Mouse (Mus musculus) left cerebral cortex, postnatal 14 days (tissue): ENCODE measurements around the gene Gm21083. TPM values are rescaled to one million over a fixed set of nuclear protein-coding genes. Genes with fewer than 3 reads are reported as not detected.
A peak's percentile ranks its signal among the peaks of the same experiment; 100 is the strongest.
"Not testable (repeated sequence)": the region's sequence is repeated elsewhere in the genome, so short reads cannot be mapped to it uniquely, and the experiment has no call there.

Source experiments
- DNase-seq, 2 experiments: peaks; one replicate each; pipeline ENCODE4 v3.0.0; 2021 to 2022; ENCODE audit warnings: low spot score in 2 of 2, mixed read lengths in 1 of 2
- intact Hi-C: fragments of 180-260 bp; cut with DNase I; formaldehyde crosslinking; loops from one replicate; pipeline ENCODE4 v1.15.1; 2025
- long read RNA-seq, 2 experiments: library from polyadenylated mRNA; stranded (forward); transcript quantifications; one replicate each; pipeline ENCODE4 v2.0.0; 2021
- total RNA-seq, 2 experiments: library from RNA; stranded (reverse); gene quantifications; 2 replicates each; pipeline ENCODE4 v1.2.3; 2021

The Gm21083 gene
- not detected for total RNA-seq
- long read RNA-seq, experiment 1, result 0 reads
- long read RNA-seq, experiment 2, result 0 reads

GRCm38 (mm10) chr5:15577033-15577432 is at the start of gene Gm21083:
Gene Gm21083 (plus strand): TSS chr5:15577333.
- DNase-seq, intact Hi-C loops: not testable (repeated sequence)

GRCm38 (mm10) chr5:15529122-15529521 is 48.0 kb upstream of the Gm21083 start, which contains the start of gene Gm21190:
Gene Gm21190 (minus strand): TSS chr5:15529222.
- DNase-seq, intact Hi-C loops: not testable (repeated sequence)

GRCm38 (mm10) chr5:15548642-15549041 is 28.5 kb upstream of the Gm21083 start:
- intact Hi-C loops, DNase-seq: not testable (repeated sequence)

DNA sequence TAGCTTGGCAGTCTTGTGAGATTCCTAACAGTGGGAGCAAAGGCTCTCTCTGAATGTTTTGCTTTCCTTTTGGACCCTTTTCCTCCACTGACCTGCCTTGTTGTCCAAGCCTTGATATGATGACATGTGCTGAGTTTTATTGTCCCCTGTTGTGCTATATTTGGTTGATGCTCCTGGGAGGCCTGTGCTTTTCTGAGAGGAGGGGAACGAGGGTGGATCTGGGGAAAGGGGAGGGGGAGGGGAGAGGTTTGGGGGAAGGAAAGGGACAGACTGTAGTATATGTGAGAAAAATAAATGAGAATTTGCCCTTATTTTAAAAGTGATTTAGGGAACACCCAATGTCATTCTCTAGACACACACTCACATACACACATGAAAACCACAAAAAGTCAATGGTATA is 28.0 kb upstream of the Gm21083 start:
- DNase-seq, intact Hi-C loops: not testable (repeated sequence)

GRCm38 (mm10) chr5:15549606-15550005 is 27.5 kb upstream of the Gm21083 start:
- intact Hi-C loops, result not testable (repeated sequence)
- peak in 1 of 2 experiments; percentile 6 for DNase-seq

- intact Hi-C loops, result not testable (repeated sequence)
Observed at GRCm38 (mm10) chr5:15558654-15559053, 18.5 kb upstream of the Gm21083 start.

DNA sequence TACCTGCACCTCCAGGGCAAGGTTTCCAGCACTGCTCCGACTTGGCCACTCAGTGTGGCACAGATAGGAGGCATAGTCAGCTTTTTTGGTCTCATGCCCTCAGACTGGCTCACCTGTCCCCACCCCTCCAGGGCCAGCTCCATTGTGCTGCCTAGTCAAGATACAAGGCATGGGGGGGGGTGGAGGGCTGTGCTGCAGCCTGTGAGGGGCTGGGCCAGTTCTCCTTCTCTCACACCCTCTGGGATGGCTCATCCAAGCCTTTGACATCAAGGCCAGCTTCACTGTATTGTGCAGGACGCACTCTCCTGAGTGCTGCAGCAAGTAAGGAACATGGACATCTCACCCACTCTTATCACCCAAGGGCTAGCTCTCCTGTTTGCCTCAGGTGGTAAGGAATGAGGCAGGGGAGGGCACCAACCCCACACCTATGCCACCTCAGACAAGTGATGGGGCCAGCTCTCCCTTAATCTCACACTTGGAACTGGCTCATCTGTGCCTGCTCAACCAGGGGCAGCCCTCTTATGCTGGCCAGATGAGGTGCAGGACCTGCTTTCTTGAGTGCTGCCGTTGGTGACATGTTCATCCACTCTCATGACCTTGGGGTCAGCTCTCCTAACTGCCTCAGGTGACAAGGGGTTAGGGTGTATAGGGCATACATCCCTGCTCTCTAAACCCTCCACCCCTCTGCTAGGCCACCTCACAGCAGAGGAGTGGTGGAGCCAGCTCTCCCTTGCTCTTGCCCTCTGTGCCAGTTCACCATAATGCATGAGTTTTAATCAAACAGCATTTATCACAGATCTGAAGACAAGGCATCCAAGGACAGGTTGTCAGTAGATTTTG is 15.5 kb upstream of the Gm21083 start:
- DNase-seq, intact Hi-C loops: not testable (repeated sequence)

More at GRCm38 (mm10) chr5:15558654-15559053, 18.5 kb upstream of the Gm21083 start:
- not testable (repeated sequence) for DNase-seq

DNA sequence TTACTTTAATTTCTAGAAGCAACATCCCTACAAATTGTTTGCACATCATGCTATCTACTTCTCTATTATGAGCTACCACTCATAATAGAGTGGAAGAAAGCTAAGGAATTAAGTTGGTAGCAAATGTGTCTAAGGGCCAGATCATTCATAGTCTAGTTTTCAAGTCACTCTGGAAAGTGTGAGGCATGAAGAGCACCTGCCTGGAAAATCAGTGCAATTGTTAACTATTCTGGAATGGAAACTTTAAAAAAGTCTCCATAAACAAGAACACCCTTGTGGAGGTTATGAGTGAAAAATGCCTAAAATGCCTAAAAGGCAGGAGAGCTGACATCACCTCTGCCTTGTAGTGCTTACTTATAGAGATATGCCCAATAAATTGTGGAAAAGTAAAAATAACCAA is 3.4 kb upstream of the Gm21083 start:
- intact Hi-C loops, DNase-seq: not testable (repeated sequence)

DNA sequence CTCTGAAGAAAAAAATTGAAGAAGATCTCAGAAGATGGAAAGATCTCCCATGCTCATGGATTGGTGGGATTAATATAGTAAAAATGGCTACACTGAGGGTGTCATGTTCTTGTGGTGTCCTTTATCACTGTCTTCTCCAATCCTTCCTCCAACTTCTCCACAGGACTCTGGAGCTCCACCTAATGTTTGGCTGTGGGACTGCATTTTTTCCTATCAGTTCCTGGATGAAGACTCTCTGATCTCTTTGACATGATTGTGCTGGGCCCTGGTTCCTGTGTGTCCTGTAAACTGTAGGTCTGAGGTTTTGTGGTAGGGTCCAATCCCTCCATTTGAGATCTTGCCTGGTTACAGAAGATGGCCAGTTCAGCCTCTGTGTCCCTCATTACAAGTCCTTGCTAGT is 9.2 kb downstream of the Gm21083 start:
- intact Hi-C loops, DNase-seq: not testable (repeated sequence)

- DNase-seq, result peak; percentile 18 to 24
- intact Hi-C loops, result not testable (repeated sequence)
Observed at GRCm38 (mm10) chr5:15588291-15588690, 11.2 kb downstream of the Gm21083 start.

DNA sequence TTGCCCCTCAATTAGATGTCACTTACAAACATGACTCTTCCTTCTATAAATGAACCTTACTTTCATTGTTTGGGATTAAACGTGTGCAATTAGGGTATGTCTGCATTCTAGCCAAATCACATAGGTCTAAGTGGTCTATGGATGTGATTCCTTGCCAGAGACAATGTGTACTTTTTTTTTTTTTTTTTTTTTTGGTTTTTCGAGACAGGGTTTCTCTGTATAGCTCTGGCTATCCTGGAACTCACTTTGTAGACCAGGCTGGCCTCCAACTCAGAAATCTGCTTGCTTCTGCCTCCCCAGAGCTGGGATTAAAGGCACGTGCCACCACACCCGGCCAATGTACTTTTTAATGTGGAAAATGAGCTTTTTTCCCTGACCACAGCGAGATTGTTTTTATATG is 13.5 kb downstream of the Gm21083 start:
- DNase-seq, intact Hi-C loops: not testable (repeated sequence)

DNA sequence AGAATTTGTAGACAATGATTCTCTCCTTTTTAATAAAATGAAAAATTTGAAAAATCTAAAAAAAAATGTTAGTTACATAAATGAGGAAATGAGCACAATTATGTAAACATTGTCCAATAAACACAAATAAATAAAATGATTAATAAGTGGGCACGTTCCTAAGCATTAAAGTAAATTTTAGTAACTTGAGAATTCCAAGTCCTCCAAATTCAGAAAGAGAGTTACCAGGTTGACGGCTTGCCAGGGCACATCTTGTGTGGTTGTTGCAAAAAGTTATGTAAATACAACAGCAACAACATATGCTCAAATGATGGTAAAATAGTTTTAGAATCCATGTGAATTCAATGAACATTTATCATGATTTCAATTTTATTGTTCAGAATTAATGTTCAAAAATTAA is 14.4 kb downstream of the Gm21083 start:
- DNase-seq, intact Hi-C loops: not testable (repeated sequence)

DNA sequence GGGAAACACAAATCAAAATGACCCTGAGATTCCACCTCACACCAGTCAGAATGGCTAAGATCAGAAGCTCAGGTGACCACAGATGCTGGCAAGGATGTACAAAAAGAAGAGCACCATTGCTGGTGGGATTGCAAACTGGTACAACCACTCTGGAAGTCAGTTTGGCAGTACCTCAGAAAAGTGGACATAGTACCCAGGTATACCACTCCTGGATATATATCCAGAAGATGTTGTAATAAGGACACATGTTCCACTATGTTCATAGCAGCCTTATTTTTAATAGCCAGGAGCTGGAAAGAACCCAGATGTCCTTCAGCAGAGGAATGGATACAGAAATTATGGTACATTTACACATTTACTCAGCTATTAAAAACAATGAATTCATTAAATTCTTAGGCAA is 21.7 kb downstream of the Gm21083 start:
- DNase-seq, intact Hi-C loops: not testable (repeated sequence)

DNA sequence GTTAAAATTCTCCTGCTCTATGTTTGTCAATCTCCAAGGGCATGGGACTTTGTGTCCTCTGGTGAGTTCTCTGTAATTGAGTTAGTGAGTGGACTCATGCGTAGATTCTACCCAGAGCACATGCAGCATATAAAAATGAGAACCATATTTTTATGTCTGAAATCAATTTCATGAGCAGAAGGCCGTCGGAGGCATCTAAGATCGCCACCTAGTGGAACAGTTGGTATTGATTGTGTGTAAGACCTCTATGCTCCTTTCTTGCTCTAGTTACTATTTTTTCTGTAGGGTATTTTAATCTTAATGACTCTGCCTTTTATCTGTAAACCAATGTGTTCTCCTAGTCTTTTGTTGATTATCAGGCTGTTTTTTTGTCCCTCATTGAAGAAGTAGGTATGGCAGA is 23.2 kb downstream of the Gm21083 start:
- peak in 1 of 2 experiments; percentile 31 for DNase-seq
- intact Hi-C loops, result not testable (repeated sequence)

DNA sequence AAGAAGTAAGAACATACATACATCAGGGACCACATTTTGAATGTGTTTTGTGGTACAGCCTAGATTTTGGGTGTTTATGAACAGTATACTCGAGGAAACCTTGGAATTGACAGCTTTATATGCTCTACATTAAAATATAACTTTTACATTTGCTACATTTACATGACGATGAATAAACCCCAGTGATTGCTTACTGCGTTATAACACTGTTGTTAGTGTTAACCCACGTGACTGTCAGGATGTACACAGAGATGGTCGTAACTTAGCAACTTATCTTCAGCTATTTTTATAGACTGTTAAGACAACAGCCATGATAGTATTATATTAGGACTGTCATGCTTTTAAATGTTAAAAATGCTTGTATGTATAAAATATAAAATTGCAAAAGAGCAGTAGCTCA is 24.3 kb downstream of the Gm21083 start:
- intact Hi-C loops, DNase-seq: not testable (repeated sequence)

- DNase-seq, intact Hi-C loops: not testable (repeated sequence)
Observed at GRCm38 (mm10) chr5:15601960-15602359, 24.8 kb downstream of the Gm21083 start.

DNA sequence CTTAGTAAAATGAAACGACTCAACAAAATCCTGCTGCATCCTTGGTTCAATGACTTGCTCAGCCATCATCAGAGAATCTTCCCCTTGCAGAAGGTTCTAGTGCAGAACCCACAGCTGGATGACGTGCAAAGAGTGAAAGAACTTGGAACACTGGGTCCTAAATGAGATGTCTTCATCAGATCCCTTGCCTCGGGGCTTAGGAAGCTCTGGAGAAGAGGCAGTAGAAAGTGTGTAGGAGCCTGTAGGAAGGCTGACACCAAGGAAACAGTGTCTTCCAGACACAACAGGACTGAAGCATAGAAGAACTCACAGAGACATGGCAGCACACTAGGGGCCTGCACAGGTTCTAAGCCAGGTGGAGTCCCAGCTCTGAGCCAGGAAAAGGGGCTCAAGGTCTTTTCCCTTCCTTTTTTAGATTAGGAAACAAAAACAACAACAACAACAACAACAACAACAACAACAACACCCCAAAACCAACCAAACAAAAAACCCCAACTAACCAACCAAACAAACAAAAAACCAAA is 25.4 kb downstream of the Gm21083 start:
- intact Hi-C loops, DNase-seq: not testable (repeated sequence)

DNA sequence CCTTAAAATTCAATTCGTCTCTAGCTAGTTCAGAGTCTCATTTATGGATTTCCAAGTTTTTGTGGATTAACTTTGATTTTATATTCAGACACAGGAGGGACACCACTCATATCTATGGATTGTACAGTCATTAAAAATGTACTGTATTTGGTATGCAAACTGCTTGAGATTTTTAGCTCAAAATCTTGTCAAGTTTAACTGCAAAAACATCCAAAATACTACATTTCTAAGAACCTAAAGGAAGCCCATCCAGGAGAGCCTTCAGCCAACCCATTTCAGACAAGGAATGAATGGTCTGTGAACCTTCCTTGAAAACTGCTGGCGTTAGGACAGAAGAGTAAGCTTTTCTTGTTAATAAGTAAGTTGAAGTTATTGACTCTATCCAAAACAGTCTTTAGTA is 25.9 kb downstream of the Gm21083 start:
- intact Hi-C loops, DNase-seq: not testable (repeated sequence)

GRCm38 (mm10) chr5:15603585-15603984 is 26.5 kb downstream of the Gm21083 start:
- intact Hi-C loops, DNase-seq: not testable (repeated sequence)

DNA sequence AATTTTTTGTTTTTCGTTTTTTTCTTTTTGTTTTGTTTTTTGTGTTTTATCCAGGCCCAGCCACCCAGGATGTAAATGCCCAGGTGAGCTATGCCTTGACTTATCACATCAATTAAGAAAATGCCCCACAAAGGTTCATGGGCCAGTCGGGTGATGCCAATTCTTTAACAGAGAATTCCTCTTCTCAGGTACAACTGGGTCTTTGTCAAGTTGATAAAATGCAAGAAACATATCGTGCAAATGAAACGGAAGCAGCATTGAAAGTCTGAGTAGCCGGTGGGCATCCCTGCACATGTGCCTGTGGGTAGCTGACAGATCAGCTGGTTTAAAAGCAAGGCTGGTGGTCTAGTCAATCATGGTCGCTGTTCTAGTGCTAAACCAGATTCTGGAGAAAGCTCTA is 29.5 kb downstream of the Gm21083 start:
- intact Hi-C loops, result not testable (repeated sequence)
- DNase-seq, result peak; percentile 6 to 9
